Mouse (Mus musculus) spleen, postnatal 36 days (tissue): ENCODE results near the gene Caly.

Source experiments
- DNase-seq, 2 experiments: peaks; one replicate each; pipeline ENCODE4 v3.0.0; 2022; ENCODE audit warnings: low spot score in 2 of 2, mixed read lengths in 1 of 2

Gene Caly

GRCm38 (mm10) chr7:140037171-140037555 lies 45.2 kb downstream of the Caly start:
- DNase-seq: no peak

GRCm38 (mm10) chr7:140036281-140037170 lies 45.8 kb downstream of the Caly start, which contains the start of the genes Zfp511 and Tubgcp2:
Gene Zfp511, plus strand, starts transcription at chr7:140036391.
Gene Tubgcp2, minus strand, starts transcription at chr7:140036669.
- DNase-seq: peak; percentile 94 to 95

GRCm38 (mm10) chr7:140035456-140035855 lies 46.9 kb downstream of the Caly start:
- no peak for DNase-seq

- DNase-seq: no peak
These were observed 49.0 kb downstream of the Caly start for GRCm38 (mm10) chr7:140033386-140033785.

GRCm38 (mm10) chr7:140032366-140032765 lies 50.0 kb downstream of the Caly start:
- no peak for DNase-seq

- no peak for DNase-seq
These were observed 50.6 kb downstream of the Caly start for GRCm38 (mm10) chr7:140031771-140032170.
